Mouse (Mus musculus) hindbrain, embryonic 10.5 days (tissue): ENCODE data around the gene Trp53i13. TPM values are rescaled to one million over a fixed set of nuclear protein-coding genes. Genes with fewer than 3 reads are reported as not detected.

Experiments
- DNase-seq: peaks from one replicate; pipeline ENCODE4 v3.0.0-alpha.2; 2017; ENCODE audit warnings: low spot score
- H3K27ac ChIP-seq: fragments of 300-500 bp; sonication (generic); 2 replicates; pipeline ENCODE4 v1.5.1; 2016; ENCODE audit warnings: mild to moderate bottlenecking, moderate library complexity
- H3K27me3 ChIP-seq: fragments of 300-500 bp; sonication (generic); 2 replicates; pipeline ENCODE4 v1.6.1; 2016; ENCODE audit warnings: mild to moderate bottlenecking; ENCODE audit not compliant: poor library complexity, insufficient read depth, severe bottlenecking
- H3K36me3 ChIP-seq: fragments of 300-500 bp; sonication (generic); 2 replicates; pipeline ENCODE4 v1.6.1; 2016; ENCODE audit warnings: mild to moderate bottlenecking, moderate library complexity
- H3K4me1 ChIP-seq: fragments of 300-500 bp; sonication (generic); replicated peaks from 2 replicates; pipeline ENCODE4 v1.6.1; 2016; ENCODE audit warnings: mild to moderate bottlenecking
- H3K4me3 ChIP-seq: fragments of 300-500 bp; sonication (generic); 2 replicates; pipeline ENCODE4 v1.5.1; 2016; ENCODE audit warnings: mild to moderate bottlenecking, moderate library complexity
- H3K9me3 ChIP-seq: fragments of 300-500 bp; sonication (generic); 2 replicates; pipeline ENCODE4 v1.6.1; 2016; ENCODE audit warnings: mild to moderate bottlenecking, moderate library complexity
- WGBS: fragments of 180-500 bp; shearing (Covaris S2); methylation state at CpG from one replicate; pipeline ENCODE4 v1.1.7; 2016; 5-methylcytosine and 5-hydroxymethylcytosine counted together
- polyA plus RNA-seq: library from polyadenylated mRNA; unstranded; fragments of >200 nt; fragmentation: Nextera tagmentation; extraction: Ambion mirVana; gene quantifications from 2 replicates; pipeline ENCODE4 v1.2.1, GENCODE M21; 2016

The Trp53i13 gene
- polyA plus RNA-seq, 1 experiment from 2014 or later, result 32.4 TPM

DNA sequence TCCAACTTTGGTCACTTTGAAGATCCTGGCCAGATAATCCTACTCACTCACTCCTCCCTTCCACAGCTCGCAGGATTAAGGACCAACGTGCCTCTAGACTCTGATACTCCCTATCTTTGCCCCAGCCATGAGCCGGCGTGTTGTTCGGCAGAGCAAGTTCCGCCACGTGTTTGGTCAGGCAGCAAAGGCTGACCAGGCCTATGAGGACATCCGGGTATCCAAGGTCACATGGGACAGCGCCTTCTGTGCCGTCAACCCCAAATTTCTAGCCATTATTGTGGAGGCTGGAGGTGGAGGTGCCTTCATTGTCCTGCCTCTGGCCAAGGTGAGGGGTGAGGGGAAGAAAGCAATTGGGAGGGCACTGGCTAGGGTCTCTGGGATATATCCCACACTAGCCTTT, 52.0 kb downstream of the Trp53i13 start:
- 75% methylated on average over 10 of the region's 10 CpGs for WGBS
- Histone ChIP-seq H3K36me3 (no peaks in the 10 kb centered on the region), H3K27me3 (peaks cover 96% of the 10 kb centered on the region), H3K4me1 (peaks cover 40% of the 10 kb centered on the region), H3K9me3 (no peaks in the 10 kb centered on the region), H3K4me3 (no peak overlapping the region), H3K27ac (no peak overlapping the region)
- DNase-seq, result no peak

DNA sequence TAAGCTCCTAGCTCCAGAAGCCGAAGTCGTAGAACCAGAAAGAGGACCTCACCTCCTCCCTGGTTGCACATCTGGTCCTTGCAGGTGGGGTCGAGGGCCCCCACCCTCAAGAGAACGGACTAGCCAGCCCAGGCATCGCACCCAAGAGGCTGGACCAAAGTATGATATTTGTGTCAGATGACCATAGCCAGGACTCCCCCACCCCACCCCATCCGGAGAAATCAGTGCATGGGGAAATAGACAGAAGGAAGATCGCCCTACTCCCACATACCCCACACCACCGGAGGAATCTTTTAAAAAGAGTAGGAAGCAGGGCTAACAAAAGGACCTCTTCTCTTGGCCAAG, 52.7 kb downstream of the Trp53i13 start:
- 40% methylated on average over 8 of the region's 8 CpGs for WGBS

DNA sequence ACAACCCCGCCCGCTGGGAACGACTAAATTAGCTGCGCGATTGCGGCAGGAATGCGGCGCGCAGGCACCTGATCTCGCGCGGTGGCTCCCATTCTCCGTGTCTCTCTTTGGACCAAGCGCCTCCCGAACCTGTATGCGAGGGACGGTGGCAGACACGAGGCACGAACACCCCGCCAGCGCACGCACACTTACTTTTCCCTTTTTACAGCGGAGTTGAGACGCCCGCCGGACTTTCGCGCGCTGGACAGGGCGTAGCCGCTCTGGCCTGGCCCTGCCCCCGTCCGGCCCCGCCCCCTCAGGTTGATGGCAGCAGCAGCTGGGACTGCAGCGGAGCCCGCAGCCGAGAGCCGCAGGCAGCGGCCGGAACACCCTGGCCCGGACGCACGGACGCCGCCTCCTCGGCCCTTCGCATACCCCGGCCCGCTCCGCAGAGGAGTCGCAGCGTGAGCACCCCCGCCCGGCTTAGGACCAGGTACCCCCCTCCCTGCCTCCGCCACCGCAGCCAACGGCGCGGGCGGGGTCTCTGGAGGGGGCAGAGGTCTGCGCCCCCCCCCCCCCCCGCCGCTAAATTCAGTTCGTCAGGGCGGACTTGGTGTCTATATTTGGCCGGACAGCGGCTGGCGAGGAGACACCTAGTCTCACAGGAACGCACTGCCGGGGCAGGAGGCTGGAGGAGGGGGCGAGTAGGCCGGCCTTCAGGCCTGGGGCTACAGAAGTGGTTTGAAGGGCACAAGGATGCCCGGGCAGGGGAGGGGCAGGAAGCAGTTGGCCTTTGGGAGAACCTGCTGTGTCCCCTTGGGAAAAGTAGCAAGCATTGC, 53.3 kb downstream of the Trp53i13 start, which contains the start of gene Coro6:
TSS of gene Coro6 (plus strand) at position 129 of the 818 bp plus-strand sequence.
- H3K27ac ChIP-seq, result peak within 1 kb of the TSS; percentile 74
- peak; percentile 77 for DNase-seq
- WGBS, result under 1% methylated on average over 71 of the region's 73 CpGs
- no peaks in the 10 kb centered on the region for H3K9me3 ChIP-seq
- H3K4me3 ChIP-seq, result peak within 1 kb of the TSS; percentile 59
- peaks cover 34% of the 10 kb centered on the region for H3K4me1 ChIP-seq
- peaks cover 83% of the 10 kb centered on the region for H3K27me3 ChIP-seq
- H3K36me3 ChIP-seq, result no peaks in the 10 kb centered on the region

More for the DNA sequence above, 52.7 kb downstream of the Trp53i13 start:
- peak overlapping the region; percentile 59 for H3K4me3 ChIP-seq
- H3K27me3 ChIP-seq, result peaks cover 89% of the 10 kb centered on the region
- no peaks in the 10 kb centered on the region for H3K36me3 ChIP-seq
- no peak for DNase-seq
- no peak overlapping the region for H3K27ac ChIP-seq
- peaks cover 40% of the 10 kb centered on the region for H3K4me1 ChIP-seq
- H3K9me3 ChIP-seq, result no peaks in the 10 kb centered on the region

DNA sequence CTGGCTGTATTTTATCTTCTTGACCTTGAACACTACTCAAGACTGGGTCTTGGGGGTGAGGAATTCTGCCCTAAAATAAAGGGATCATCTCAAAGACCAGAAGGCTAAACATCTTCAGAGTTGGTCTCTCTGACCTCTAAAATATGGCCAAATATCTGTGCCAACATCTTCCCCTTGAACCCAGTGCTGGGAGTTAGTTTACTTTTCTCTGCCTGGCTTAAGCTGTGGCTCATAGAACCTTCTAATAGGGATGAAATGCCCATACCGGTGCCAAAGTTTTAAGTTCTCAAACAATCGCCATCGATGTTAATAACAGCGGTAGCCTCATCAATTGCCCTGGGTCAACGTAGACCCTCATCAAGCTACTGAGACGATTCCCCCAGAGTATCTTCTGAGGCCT, 53.9 kb downstream of the Trp53i13 start:
- H3K36me3 ChIP-seq, result no peaks in the 10 kb centered on the region
- DNase-seq, result no peak
- H3K4me3 ChIP-seq, result peak overlapping the region; percentile 59
- WGBS, result 9% methylated on average over 6 of the region's 6 CpGs
- peaks cover 27% of the 10 kb centered on the region for H3K4me1 ChIP-seq
- peaks cover 76% of the 10 kb centered on the region for H3K27me3 ChIP-seq
- H3K27ac ChIP-seq, result peak overlapping the region; percentile 74; the same call in 1 of the 2 replicates
- no peaks in the 10 kb centered on the region for H3K9me3 ChIP-seq

Other genes with a start within 250 kb of the Trp53i13 start
- gene Coro6, start 53.6 kb downstream of the Trp53i13 start, polyA plus RNA-seq, result 0.05 and 0.16 TPM in 2 replicates
- 11.1 and 16.7 TPM in 2 replicates for gene Ankrd13b, start 26.3 kb downstream of the Trp53i13 start, polyA plus RNA-seq
- 14.2 and 14.8 TPM in 2 replicates for gene Git1, start 22.4 kb downstream of the Trp53i13 start, polyA plus RNA-seq
- 5.3 and 9.1 TPM in 2 replicates for gene Abhd15, start 859 bp downstream of the Trp53i13 start, polyA plus RNA-seq
- gene Gm10392, start 3.2 kb upstream of the Trp53i13 start, polyA plus RNA-seq, result 0.12 and 0.21 TPM in 2 replicates
- 11.9 and 13.6 TPM in 2 replicates for gene Taok1, start 91.8 kb upstream of the Trp53i13 start, polyA plus RNA-seq
- 3.6 and 3.7 TPM in 2 replicates for gene Nufip2, start 170.2 kb upstream of the Trp53i13 start, polyA plus RNA-seq
- gene Cryba1, start 209.3 kb upstream of the Trp53i13 start, polyA plus RNA-seq, result 1.6 and 2.2 TPM in 2 replicates
- 29.7 and 32.9 TPM in 2 replicates for gene Myo18a, start 247.3 kb upstream of the Trp53i13 start, polyA plus RNA-seq